15 mouse cellular contexts compared by ENCODE assay signal in genomic region chr6:80185489-80186113, GRCm38 (mm10).
"Had no signal": no experiment of that assay in that cellular context is flagged by ENCODE, and none has a peak within 500 bp of the region (broad histone marks: within the 10 kb centered on the region; RNA-seq: fewer than 3 reads in every experiment).

No protein-coding gene starts in this region.

- DNase-seq: kidney, postnatal 10 days; kidney, postnatal 4 days; liver; liver, embryonic 13.5 days; liver, postnatal 0 days; lung, postnatal 14 days; right cerebral cortex, postnatal 14 days; thymus, postnatal 36 days had no signal

- H3K36me3 ChIP-seq: limb, embryonic 12.5 days; liver, embryonic 13.5 days; lung, embryonic 15.5 days; neural tube, embryonic 12.5 days; stomach, embryonic 15.5 days had no signal

- H3K4me2 ChIP-seq: limb, embryonic 12.5 days; liver, embryonic 13.5 days; lung, embryonic 15.5 days; neural tube, embryonic 12.5 days; stomach, embryonic 15.5 days had no signal

- H3K4me1 ChIP-seq: limb, embryonic 12.5 days; liver, embryonic 13.5 days; lung, embryonic 15.5 days; megakaryocyte, embryonic 14.5 days; neural tube, embryonic 12.5 days; stomach, embryonic 15.5 days had no signal

- ATAC-seq: liver, postnatal 0 days had no signal

- H3K9me3 ChIP-seq: limb, embryonic 12.5 days; liver, embryonic 13.5 days; lung, embryonic 15.5 days; megakaryocyte, embryonic 14.5 days; neural tube, embryonic 12.5 days; stomach, embryonic 15.5 days had no signal

- H3K27ac ChIP-seq: layer of hippocampus, adult 2 months; limb, embryonic 12.5 days; liver, embryonic 13.5 days; lung, embryonic 15.5 days; macrophage; neural tube, embryonic 12.5 days; stomach, embryonic 15.5 days had no signal

- H3K9ac ChIP-seq: limb, embryonic 12.5 days; liver, embryonic 13.5 days; liver, postnatal 0 days; lung, embryonic 15.5 days; neural tube, embryonic 12.5 days; stomach, embryonic 15.5 days had no signal

- H3K27me3 ChIP-seq: limb, embryonic 12.5 days; liver, embryonic 13.5 days; lung, embryonic 15.5 days; megakaryocyte, embryonic 14.5 days; neural tube, embryonic 12.5 days; stomach, embryonic 15.5 days had no signal

- H3K4me3 ChIP-seq: layer of hippocampus, adult 2 months; limb, embryonic 12.5 days; liver, embryonic 13.5 days; lung, embryonic 15.5 days; megakaryocyte, embryonic 14.5 days; neural tube, embryonic 12.5 days; stomach, embryonic 15.5 days had no signal
